Mouse (Mus musculus) skeletal muscle tissue, adult 2 months (tissue): Measurements from ENCODE around the gene Hspa4.

Experiments used
- DNase-seq: peaks from one replicate; pipeline ENCODE4 v3.0.0-alpha.2; 2012; ENCODE audit warnings: low read depth, low spot score

Gene Hspa4

DNA sequence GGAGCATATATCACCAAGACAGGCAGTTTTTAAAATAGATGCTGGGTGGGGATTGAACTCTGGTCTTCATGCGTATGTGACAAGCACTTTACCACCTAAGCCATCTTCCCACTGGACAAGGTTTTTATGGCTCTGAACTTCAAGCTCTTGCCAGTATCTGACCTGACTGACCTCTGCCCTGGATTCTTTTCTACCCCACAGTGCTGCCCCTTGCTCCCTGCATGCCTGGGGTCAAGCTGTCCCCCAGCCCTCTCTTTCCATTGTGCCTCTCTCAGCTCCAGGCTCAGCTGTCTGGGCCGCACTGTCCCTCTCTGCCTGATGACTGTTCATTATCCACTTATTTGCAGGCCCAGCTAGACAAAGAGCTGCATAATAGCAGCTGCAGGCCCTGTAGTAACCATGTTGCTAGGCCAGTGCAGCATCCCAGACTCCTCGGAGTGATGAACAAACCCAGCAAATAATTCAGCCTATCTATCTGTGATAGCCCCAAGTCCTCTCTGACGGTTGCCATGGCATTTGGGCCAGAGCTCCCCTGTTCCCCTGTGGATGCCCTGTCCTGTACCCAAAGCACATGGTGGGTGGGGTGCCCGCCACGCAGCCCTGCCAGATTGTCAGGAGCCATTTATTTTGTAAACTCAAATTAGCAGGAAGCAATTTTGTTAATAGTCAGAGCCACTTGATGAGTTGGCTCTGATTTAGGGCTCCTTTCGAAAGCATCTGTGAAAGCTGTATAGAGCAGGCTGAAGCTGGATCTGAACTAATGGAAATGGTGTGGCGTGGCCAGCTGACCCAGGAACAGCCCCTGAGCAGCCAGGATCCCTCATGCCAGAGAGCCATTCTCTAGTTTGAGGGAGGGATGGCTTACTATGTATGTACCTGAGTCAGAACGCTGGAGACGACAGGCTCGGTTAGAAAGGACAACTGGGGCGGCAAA, 47.8 kb downstream of the Hspa4 start:
- DNase-seq = no peak

DNA sequence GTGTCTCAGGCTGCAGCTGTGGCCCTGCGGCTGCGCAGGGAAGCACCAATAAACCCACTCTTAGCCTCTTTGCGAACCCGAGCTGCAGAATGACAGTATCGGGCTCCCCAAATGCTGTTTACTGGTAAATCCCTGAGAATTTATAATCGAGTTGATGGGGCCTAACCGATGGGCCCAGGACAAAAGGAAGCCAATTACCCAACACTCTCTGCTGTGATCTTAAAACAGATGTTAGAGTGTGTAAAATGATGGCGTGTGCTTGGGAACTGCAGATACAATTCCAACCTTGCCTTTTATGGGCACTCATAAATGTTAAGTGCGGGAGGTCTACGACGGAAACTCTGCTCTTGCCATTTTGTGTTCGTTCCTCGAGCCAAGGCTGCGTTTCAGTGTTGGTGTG, 49.5 kb downstream of the Hspa4 start:
- DNase-seq = no peak

DNA sequence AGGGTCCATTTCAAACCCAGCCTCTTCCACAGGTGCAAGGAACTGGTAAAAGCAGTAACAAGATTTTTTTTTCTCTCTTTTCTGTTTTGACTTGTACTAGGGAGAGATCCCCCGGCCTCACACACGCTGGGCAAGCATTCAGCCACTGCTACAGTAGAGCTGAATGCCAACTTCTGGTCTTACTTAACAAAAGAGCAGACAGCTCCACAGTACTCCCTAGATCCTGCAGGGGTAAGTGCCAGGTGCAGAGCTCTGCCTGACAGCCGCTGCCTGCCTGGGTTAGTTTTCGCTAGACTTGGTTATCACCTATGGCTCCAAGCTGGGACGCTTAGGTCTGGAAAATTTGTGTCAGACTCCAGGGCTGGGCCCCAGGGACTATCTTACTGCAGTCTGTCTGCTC, 50.6 kb downstream of the Hspa4 start:
- no peak for DNase-seq

DNA sequence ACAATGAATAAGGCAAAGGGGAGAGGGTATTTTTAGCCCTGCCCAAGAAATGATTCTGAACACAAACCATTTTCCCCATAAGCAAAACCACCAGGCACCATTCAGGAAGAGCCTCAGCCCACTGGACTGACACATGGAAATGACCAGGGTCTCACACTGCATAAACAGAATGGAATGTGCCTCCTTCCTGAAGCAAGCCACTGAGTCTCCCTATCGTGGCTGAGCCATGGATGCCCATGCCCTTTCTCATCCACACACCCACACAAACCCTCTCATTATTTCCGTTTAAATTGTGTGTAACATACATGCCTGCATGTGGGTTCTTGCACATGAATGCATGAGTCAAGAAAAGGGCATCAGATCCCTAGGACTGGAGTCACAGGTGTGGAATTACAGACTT, 54.7 kb downstream of the Hspa4 start:
- DNase-seq = no peak

DNA sequence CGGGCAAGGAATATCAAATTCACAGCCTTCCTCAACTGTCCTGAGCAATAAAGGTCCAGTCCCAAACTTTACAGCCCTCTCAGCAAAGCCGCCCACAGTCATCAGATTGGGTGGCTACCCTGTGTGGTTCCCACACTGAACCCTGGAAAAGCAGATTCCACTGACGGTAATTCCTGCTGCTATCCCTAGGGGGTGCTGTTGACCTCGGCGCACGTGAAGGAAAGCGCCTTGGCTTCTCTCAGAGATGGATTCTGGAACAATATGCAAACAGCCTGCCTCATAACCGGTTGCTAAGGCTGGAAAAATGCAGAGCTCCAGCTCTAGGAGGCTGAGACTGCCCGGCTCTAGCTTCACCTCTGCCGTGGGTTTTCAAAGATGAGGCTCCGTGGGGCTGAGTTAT, 57.1 kb downstream of the Hspa4 start:
- DNase-seq = no peak

DNA sequence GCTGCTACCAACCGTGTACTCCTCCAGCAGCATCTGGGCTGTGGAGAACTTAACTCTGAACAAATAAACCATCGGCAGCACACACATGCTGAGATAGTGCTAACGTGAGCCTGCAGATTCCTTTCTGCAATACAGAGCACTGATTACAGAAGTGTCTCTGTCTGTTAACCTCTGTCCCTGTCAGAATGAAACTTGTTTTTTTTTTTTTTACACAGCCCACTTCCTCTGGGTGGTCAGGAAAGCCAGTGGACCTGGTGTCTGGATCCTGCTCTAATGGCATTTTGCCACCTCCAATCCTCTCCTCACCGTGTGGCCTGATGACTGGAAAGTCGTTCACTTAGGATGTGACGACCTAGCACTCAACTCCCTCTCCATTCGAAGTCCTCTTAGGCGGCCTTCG, 66.7 kb downstream of the Hspa4 start:
- no peak for DNase-seq

DNA sequence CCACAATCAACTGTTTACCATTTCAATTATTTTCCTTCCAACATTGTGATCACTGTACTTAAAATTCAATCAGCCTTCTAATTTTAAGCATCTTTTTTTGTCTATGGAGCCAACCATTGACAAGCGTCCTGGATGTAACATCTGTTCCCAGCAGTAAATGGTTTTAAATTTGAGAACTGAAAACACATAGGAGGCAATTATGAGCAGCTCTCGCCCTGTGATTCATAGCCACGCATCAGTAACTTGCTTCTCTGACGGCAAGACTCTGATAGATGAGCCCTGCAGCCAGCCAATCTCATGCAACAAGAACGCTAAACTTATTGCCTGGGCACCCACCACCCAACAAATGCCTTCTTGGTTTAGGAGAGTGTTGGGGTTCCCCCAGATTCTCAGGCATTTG, 68.4 kb downstream of the Hspa4 start:
- DNase-seq = no peak

DNA sequence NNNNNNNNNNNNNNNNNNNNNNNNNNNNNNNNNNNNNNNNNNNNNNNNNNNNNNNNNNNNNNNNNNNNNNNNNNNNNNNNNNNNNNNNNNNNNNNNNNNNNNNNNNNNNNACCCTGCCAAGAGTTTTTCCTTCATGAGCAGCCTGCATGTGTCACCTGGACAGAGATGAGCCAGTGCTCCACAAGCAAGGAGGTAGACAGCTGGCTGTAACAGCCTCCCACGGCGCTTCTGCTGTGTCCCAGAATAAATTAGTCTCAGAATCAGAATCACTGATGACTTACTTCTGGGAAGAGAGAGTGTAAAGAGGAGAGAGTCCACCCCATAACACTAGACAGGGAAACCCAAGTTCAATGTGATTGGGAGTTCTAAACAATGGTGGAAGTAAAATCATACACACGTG, 71.2 kb downstream of the Hspa4 start:
- no peak for DNase-seq

DNA sequence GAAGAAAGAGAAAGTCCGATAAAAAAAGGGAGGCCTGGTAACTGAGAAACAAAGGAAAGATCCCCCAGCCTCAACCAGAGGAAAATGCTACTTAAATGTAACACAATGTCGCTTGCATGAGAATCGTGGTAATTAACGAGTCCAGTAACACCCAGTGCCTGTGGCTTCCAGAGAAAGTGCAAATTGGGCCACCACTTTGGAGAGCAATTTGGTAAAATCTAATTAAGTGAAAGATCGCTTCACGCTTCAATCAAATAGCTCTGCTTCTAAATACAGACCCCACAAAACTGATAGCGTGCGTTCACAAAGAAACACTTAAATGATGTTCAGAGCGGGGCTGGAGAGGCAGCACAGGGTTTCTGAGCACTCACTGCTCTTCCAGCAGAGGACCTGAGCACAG, 89.4 kb downstream of the Hspa4 start:
- no peak for DNase-seq
